Mouse (Mus musculus): ENCODE results near the gene D1Pas1. TPM values are rescaled to one million over a fixed set of nuclear protein-coding genes. Genes with fewer than 3 reads are reported as not detected.

Gene D1Pas1
- polyA plus RNA-seq (2012; ENCODE audit: low replicate concordance), result not detected in 2 replicates

GRCm38 (mm10) chr1:186967201-186967812 is at the start of gene D1Pas1:
D1Pas1 (plus strand) TSS chr1:186967416.

Other genes with a start within 250 kb of the D1Pas1 start
- gene Rrp15, start 218.1 kb upstream of the D1Pas1 start, polyA plus RNA-seq (2012; ENCODE audit: low replicate concordance), result 3.4 and 4.7 TPM in 2 replicates
- not detected in 2 replicates for gene Spata17, start 248.0 kb downstream of the D1Pas1 start, polyA plus RNA-seq (2012; ENCODE audit: low replicate concordance)
- gene Gpatch2, start 248.1 kb downstream of the D1Pas1 start, polyA plus RNA-seq (2012; ENCODE audit: low replicate concordance), result 1.6 and 4.2 TPM in 2 replicates